Mouse (Mus musculus) spleen, postnatal 10 days (tissue): ENCODE results near the gene Aldh3a2.
"Not testable (repeated sequence)": the region's sequence is repeated elsewhere in the genome, so short reads cannot be mapped to it uniquely, and the experiment has no call there.

ENCODE experiments used
- DNase-seq, 2 experiments: peaks; one replicate each; pipeline ENCODE4 v3.0.0; 2021 to 2022; ENCODE audit warnings: low spot score in 2 of 2

Aldh3a2 gene

DNA sequence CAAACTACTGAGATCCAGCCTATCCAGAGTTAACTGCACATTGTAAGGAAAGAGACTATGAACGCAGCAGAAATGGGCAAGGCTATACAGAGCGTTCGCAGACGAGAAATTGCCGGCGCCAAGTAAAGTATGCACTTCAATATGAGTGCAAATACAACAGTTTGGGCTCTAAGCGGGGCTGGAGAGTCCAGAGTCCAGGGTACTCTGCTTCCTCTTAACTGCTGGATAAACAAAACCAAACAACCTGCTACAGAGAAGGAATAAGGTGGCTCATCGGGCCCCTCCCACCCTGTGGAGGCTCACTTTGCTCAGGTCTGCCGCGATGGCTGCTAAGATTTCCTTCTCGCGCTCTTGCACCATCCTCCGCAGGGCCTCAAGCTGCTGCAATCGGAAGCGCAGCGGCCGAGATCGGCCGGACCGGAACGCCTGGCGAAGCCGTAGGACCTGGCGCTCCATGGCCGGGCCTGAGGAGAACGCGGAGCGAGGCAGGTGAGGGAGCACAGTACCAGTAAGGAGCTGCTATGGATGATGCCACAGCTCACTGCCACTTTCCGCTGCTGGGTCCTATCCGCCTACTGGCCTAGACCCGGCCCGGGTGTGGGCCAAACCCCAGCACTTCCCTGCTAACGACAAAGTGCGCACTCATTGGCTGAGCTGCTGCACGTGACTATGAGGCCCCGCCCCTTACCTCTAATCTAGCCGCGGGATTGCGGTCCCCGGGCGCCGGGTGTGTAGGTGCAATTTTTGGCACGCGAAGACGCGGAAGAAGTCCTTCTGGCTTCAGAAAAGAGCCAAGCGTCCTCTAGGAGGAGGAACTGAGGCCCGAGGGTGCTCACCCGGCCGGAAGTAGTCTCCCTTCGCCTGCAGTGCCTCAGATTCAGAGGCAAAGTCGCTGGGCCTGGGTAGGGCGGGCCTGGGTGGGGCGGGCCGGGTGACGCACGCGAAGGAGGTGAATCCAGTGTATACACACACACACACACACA lies at the start of gene Aldh3a2:
TSS of gene Aldh3a2 (minus strand) at position 914 of the 983 bp plus-strand sequence.
- DNase-seq, result peak; percentile 96 to 98

DNA sequence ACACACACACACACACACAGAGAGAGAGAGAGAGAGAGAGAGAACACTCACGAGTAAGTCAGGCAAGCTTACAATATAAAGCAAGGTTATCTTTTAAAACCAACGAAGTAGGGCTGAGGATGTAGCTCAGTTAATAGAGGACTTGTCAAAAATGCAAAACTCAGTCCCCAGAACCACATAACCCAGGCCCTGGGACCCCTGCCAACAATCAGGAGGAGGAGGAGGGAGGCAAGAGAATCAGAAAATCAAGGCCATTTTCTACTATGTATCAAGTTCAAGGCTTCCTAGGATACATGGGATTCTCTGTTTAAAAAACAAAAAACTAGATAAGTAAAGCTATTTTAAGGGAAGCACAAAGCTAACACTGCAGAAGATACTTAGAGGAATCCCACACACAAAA lies 49.6 kb upstream of the Aldh3a2 start:
- no peak for DNase-seq

DNA sequence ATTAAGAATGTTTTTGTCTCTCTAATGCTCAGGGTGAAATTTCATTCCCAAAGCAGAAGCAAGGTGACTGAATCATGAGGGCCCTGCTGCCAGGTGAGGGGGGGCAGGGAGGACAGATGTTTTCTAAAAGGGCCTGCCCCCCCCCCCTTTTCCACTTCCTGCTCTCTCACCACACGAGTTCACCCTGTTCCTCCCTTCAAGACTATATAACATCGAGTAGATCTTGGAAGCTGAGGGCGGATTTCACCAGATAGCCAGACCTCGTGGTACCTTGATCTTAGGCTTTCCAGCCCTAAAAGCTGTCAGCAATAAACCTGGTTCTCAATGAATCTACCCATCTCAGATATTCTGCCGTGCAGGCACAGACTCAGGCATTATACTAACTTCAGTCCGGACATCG lies 43.1 kb upstream of the Aldh3a2 start:
- no peak for DNase-seq

GRCm38 (mm10) chr11:61309831-61310230 lies 42.6 kb upstream of the Aldh3a2 start:
- DNase-seq, result no peak

DNA sequence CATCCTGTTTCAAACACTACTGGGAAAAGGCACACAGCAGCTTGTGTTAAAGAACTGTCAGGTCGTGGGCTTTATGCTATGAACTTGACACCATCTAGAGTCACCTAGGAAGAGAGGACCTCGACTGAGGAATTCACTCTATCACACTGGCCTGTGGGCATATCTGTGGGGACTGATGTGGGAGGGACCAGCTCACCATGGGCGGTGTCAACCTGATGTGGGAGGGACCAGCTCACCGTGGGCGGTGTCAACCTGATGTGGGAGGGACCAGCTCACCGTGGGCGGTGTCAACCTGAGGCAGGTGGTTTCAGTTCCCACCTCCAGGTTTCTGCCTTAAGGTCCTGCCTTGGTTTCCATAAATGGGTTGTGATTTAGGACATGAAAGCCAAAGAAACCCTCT lies 40.5 kb upstream of the Aldh3a2 start:
- DNase-seq, result peak in 1 of 2 experiments; percentile 35

DNA sequence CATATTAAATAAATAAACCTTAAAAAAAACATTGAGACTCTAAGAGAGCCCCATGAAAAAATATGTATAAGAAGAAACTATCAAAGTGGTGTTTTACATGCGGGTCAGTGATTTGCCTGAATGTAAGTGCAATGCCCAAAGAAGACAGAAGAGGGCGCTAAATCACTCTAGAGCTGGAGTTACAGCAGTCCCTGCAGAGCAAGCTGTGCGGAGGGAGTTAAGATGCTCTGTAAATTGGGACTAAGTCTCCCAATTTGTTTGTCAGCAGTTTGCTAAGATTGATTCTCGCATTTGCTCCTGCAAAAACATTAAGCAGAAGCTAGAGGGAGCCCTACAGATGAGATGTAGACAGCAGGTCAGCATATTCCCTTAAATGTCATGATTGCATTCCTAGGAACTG lies 38.1 kb upstream of the Aldh3a2 start:
- peak; percentile 40 to 73 for DNase-seq

DNA sequence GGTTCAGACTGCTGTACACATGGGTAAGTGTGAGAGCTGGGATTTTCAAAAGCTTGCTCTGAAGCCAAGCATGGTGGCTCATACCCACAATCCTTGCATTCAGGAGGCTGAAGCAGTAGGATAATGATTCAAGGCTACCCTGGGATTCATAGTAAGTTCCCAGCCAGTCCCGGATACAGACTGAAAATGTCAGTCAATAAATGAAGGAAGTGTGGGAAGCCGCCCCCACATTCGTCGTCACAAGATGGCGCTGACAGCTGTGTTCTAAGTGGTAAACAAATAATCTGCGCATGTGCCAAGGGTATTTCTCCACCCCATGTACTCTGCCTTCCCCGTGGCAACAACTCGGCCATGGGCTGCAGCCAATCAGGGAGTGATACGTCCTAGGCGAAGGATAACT lies 37.3 kb upstream of the Aldh3a2 start:
- DNase-seq, result not testable (repeated sequence)

GRCm38 (mm10) chr11:61300716-61301392 lies 33.6 kb upstream of the Aldh3a2 start:
- DNase-seq, result no peak

GRCm38 (mm10) chr11:61300205-61300604 lies 32.9 kb upstream of the Aldh3a2 start:
- no peak for DNase-seq

GRCm38 (mm10) chr11:61297901-61298300 lies 30.6 kb upstream of the Aldh3a2 start:
- no peak for DNase-seq

GRCm38 (mm10) chr11:61297326-61297725 lies 30.1 kb upstream of the Aldh3a2 start:
- no peak for DNase-seq

- no peak for DNase-seq
Measured at GRCm38 (mm10) chr11:61296556-61296955, 29.3 kb upstream of the Aldh3a2 start.

DNA sequence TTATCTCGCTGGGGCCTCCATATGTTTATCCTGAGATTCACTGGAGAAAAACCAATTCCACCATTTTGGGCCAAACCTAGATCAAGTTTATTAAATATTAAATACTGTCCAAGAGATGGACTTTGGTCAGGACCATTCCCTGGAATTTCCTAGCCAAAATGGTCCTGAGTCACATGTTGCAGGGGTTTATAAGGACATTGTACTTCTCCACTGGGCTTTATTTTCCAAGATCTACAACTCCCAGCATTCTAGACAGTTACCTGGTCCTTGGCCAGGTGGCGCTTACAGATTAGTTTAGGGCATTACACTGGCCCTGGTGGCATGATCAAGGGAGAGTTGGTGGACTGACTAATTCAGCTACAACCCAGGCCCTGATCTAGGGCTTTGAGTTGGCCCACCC lies 28.3 kb upstream of the Aldh3a2 start:
- no peak for DNase-seq

DNA sequence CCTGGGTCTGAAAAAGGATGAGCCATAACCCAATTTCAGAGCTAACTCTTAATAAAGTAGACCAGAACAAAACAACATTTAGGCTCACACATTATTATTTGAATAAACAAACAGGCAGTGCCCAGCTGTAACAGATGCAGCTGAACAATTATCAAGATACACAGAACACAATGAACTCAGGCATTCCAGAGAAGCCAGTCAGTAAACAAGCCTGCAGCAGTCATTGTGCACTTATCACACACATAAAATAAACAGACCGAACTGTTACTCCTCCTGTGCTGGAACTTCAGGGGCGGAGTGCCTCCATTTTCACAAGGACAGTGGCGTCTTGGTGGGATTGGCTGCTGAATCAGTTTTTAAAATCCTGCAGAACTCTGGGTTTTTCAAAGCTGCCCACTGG lies 27.2 kb upstream of the Aldh3a2 start:
- DNase-seq, result no peak

DNA sequence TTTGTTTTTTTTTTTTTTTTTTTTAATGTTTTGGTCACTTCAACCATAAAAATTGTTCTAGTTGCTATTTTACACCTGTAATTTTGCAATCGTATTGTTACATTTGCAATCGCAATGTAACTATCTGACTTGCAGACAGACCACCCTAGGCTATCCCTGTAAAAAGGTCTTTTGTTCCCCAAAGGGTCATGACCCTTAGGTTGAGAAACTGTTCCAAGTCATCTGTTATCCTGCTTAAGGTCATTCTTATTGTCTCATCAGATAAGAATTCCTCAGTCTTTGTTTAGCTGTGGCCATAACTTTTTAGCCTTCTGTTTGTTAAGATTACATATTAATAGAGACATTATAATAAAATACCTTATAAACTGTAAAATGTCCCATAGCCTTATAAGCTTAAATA lies 26.0 kb upstream of the Aldh3a2 start:
- DNase-seq, result no peak

DNA sequence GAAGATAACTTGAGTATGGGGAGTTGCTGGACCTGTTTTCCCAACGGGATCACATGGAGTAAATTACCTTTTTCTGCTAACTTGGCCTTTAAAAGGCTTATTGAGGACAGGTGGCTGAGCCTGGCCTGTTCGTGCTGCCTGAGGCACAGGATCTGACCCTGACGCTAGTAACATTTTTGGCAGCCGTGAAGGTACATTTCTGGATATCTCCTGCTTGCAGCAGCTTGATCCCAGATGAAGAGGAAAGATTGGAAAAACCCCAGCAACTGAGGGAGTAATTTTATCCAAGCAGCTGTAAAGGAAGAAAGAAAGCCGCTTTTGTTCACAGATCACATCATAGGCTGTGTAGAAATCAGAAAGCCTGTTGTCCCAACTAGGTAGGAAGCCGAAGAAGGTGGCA lies 17.1 kb upstream of the Aldh3a2 start:
- DNase-seq, result no peak

GRCm38 (mm10) chr11:61283414-61284049 lies 16.3 kb upstream of the Aldh3a2 start:
- DNase-seq, result no peak

GRCm38 (mm10) chr11:61278445-61279077 lies 11.3 kb upstream of the Aldh3a2 start:
- no peak for DNase-seq

DNA sequence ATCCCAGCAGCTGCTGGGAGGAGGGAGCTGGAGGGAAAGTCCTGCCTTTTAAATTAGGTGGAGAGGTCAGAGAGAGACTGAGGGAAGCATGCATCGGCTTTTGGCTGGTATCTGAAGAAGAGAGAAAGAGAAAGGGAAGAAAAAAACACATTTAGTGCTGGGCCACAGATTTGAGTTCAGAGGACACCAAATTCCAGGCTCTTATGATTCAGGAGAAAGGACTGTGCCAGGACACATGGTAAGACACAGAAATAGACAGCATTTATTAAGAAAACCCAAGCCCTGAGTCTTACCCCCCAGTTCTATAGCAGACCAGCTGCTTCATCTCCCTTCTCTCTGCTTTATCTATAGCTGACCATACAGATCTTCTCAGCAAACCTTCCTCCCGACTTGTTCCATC lies 10.7 kb upstream of the Aldh3a2 start:
- no peak for DNase-seq

DNA sequence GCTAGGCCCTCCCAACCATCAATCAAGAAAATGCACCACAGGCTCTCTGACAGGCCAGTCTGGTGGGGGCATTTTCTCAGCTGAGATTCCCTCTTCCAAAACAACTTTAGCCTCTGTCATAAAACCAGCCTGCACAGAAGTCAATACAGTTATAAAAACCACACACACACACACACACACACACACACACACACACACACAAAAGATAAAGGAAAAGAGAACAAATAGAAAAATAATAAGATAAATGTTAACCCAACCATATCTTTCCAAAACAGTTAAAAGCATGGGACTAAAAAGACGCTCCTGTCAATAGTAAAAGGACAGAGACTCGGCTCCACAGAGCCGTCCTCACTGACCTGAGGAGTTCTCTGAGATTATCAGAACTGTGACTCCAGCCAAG lies 9.2 kb upstream of the Aldh3a2 start:
- no peak for DNase-seq

- no peak for DNase-seq
Measured at GRCm38 (mm10) chr11:61275106-61275505, 7.8 kb upstream of the Aldh3a2 start.

- DNase-seq, result no peak
Measured at GRCm38 (mm10) chr11:61274421-61274820, 7.2 kb upstream of the Aldh3a2 start.
